Mouse (Mus musculus) erythroblast, embryonic 14.5 days (primary cell): ENCODE measurements around the gene Fastkd1.

Experiments used
- GATA1 ChIP-seq: IDR thresholded peaks from 2 replicates; pipeline ENCODE4 v1.6.1; 2012; ENCODE audit warnings: low read length, inconsistent platforms, mixed read lengths
- TAL1 ChIP-seq: IDR thresholded peaks from 3 replicates; pipeline ENCODE4 v1.6.1; 2012; ENCODE audit warnings: low read length, inconsistent platforms, mixed read lengths

DNA sequence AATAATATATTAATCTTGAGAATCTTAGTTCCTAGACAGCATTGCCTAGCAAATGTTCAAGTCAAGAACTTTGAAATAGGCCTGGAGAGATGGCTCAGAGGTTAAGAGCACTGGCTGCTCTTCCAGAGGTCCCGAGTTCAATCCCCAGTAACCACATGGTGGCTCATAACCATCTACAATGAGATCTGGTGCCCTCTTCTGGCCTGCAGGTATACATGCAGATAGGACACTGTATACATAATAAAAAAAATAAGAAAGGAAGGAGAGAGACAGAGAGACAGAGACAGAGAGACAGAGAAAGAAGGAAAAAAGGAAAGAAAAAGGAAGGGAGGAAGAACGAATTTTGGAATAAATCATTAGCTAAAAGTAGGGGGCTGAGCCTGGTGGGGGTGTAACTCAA, 36.6 kb downstream of the Fastkd1 start:
- TF ChIP-seq GATA1, result no peak
- TF ChIP-seq TAL1, result no peak
